8 mouse cellular contexts compared by ENCODE assay signal in the genomic region with DNA sequence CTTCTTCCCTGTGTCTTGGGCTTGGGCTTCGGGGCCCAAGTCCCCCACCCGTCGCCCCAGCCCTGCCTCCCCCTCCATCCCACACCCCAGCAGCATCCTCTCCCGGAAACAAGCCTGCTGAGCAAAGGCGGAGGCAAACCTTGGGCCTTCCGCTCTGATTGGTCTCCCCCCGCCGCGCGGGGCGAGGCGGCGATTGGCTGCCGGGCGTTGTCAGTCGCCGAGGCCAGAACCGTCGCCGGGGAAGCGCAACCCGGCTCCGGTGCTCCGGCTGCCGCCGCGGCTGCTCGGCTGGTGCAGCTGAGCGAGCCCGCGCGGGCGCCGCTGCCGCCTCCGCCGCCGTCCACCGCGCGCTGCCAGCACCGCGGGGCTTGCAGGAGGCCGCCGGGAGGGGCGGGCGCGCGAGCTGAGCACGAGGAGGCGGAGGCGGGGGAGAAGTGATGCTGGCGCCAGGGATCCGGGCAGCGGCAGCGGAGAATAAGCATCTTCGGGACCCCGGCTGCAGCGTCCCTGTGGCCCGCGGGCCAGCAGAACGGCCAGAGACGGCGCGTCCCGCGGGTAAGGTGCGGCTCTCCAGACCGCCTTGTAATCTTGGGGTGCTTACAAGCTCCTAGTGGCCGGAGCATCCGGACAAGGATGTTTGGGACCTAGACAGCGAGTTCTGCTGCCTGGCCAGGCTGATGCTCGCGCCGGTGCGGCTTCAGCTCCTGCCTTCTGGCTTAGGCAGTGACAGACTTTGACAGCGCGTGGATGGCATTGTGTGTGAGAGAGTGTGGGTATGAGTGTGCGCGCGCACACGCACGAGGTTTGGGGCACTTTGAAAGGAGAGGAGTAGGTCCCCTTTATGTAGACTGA. TPM values are rescaled to one million over a fixed set of nuclear protein-coding genes. Genes with fewer than 3 reads are reported as not detected.
DNase-seq lines count a peak whose midpoint lies in the region; ATAC-seq lines count a peak whose summit lies in the region.

Gene B3galt1 (plus strand): TSS at position 392 of the 852 bp plus-strand sequence.

- H3K4me2 ChIP-seq in embryonic facial prominence, embryonic 13.5 days = peak within 1 kb of the TSS; percentile 90
- H3K4me2 ChIP-seq in midbrain, embryonic 12.5 days (replicated peaks) = peak within 1 kb of the TSS; percentile 83

- peak within 1 kb of the TSS; percentile 7 for H3K4me3 ChIP-seq in erythroblast, embryonic 14.5 days (replicated peaks)
- peak within 1 kb of the TSS; percentile 74 for H3K4me3 ChIP-seq in embryonic facial prominence, embryonic 13.5 days
- peak within 1 kb of the TSS; percentile 68 for H3K4me3 ChIP-seq in midbrain, embryonic 12.5 days

- H3K27ac ChIP-seq in embryonic facial prominence, embryonic 13.5 days = peak within 1 kb of the TSS; percentile 78
- peak within 1 kb of the TSS; percentile 95 for H3K27ac ChIP-seq in midbrain, embryonic 12.5 days (replicated peaks)

- peaks cover 34% of the 10 kb centered on the region for H3K27me3 ChIP-seq in erythroblast, embryonic 14.5 days (ENCODE audit: control insufficient read depth)
- H3K27me3 ChIP-seq in embryonic facial prominence, embryonic 13.5 days = peaks cover 15% of the 10 kb centered on the region
- H3K27me3 ChIP-seq in midbrain, embryonic 12.5 days = no peaks in the 10 kb centered on the region

- peak; percentile 68 for DNase-seq in heart, adult 8-10 months (ENCODE audit: low spot score)
- peak; percentile 50 for DNase-seq in kidney, adult 18-20 months
- DNase-seq in left cerebral cortex, postnatal 4 days = peak; percentile 96
- DNase-seq in spleen, postnatal 36 days (ENCODE audit: low spot score in 2 of 2) = peak; percentile 5 to 7

- H3K9ac ChIP-seq in embryonic facial prominence, embryonic 13.5 days = peak within 1 kb of the TSS; percentile 78
- peak within 1 kb of the TSS; percentile 80 for H3K9ac ChIP-seq in midbrain, embryonic 12.5 days (replicated peaks)

- intact Hi-C loops in left cerebral cortex, postnatal 4 days (cut with DNase I) = loop anchor here (5.0 to 10.0 kb wide), 2 partner anchors 611 to 782 kb away; no protein-coding TSS in a partner anchor

- ATAC-seq in erythroblast, adult 5-6 weeks (replicated peaks; ENCODE audit: low FRiP score, poor library complexity, severe bottlenecking) = no peak
- peak; percentile 94 for ATAC-seq in embryonic facial prominence, embryonic 13.5 days (ENCODE audit: insufficient number of reproducible peaks, insufficient read depth, low FRiP score, low TSS enrichment, low read depth)
- peak; percentile 98 for ATAC-seq in midbrain, embryonic 12.5 days (ENCODE audit: low FRiP score, low read depth)

- WGBS in embryonic facial prominence, embryonic 13.5 days = under 1% methylated on average over 83 of the region's 83 CpGs
- under 1% methylated on average over 71 of the region's 83 CpGs for WGBS in midbrain, embryonic 12.5 days

- no peaks in the 10 kb centered on the region for H3K36me3 ChIP-seq in erythroblast, embryonic 14.5 days (ENCODE audit: control insufficient read depth)
- no peaks in the 10 kb centered on the region for H3K36me3 ChIP-seq in embryonic facial prominence, embryonic 13.5 days
- H3K36me3 ChIP-seq in midbrain, embryonic 12.5 days = no peaks in the 10 kb centered on the region

- no peaks in the 10 kb centered on the region; the same call in 1 of the 2 replicates for H3K9me3 ChIP-seq in erythroblast, embryonic 14.5 days (ENCODE audit: control insufficient read depth, low read length)
- no peaks in the 10 kb centered on the region for H3K9me3 ChIP-seq in embryonic facial prominence, embryonic 13.5 days
- H3K9me3 ChIP-seq in midbrain, embryonic 12.5 days = no peaks in the 10 kb centered on the region

- no peaks in the 10 kb centered on the region for H3K4me1 ChIP-seq in erythroblast, embryonic 14.5 days (ENCODE audit: control insufficient read depth)
- peaks cover 11% of the 10 kb centered on the region for H3K4me1 ChIP-seq in embryonic facial prominence, embryonic 13.5 days
- peaks cover 11% of the 10 kb centered on the region for H3K4me1 ChIP-seq in midbrain, embryonic 12.5 days

RNA-seq across cellular contexts. Expression of gene B3galt1, which starts in this region (rescaled TPM):
- polyA plus RNA-seq in erythroblast, embryonic 14.5 days (2012) = not detected in 2 replicates
- total RNA-seq in erythroblast, adult 5-6 weeks (2015; ENCODE audit: low replicate concordance) = not detected in 2 replicates
- not detected in 2 replicates for total RNA-seq in erythroblast, adult 5-6 weeks (2017; ENCODE audit: low replicate concordance)
- polyA plus RNA-seq in embryonic facial prominence, embryonic 13.5 days (2015; fragmentation: Nextera tagmentation; extraction: Ambion mirVana) = 8.5 and 9.4 TPM in 2 replicates
- 1 to 10 TPM in 3 of 4 experiments, under 1 TPM in 1; 0.94 to 1.8 (median 1.3) TPM for total RNA-seq in heart, adult 8-10 months (2022)
- 100 to 1,000 TPM; 104 to 113 TPM for total RNA-seq in left cerebral cortex, postnatal 4 days (2021)
- 24.3 and 25.7 TPM in 2 replicates for polyA plus RNA-seq in midbrain, embryonic 12.5 days (2016; fragmentation: Nextera tagmentation; extraction: Ambion mirVana)

Comparison
In these comparisons a context has a peak if more than half of its experiments do, and no peak if none do; other contexts are left out.
1. RNA of gene B3galt1 (total RNA-seq): 104 to 113 TPM in left cerebral cortex, postnatal 4 days; 0.94 to 1.8 TPM in heart, adult 8-10 months and not detected in erythroblast, adult 5-6 weeks; every median in the first group is over 10 times any median in the second.
2. H3K4me3 ChIP-seq: peak in every context shown above with its lines; median percentile 74 in embryonic facial prominence, embryonic 13.5 days; 68 in midbrain, embryonic 12.5 days; 7 in erythroblast, embryonic 14.5 days.
3. DNase-seq: peak in every context shown above with its lines; median percentile 96 in left cerebral cortex, postnatal 4 days; 68 in heart, adult 8-10 months; 50 in kidney, adult 18-20 months; 6 in spleen, postnatal 36 days.